Mouse (Mus musculus) CH12F3 (cell line): ENCODE measurements around the gene Polr3g.
"Not testable (repeated sequence)": the region's sequence is repeated elsewhere in the genome, so short reads cannot be mapped to it uniquely, and the experiment has no call there.

ENCODE experiments used
- in situ Hi-C: fragments of 300-500 bp; cut with MboI; formaldehyde crosslinking; loops from 2 replicates; pipeline ENCODE4 v1.14.3; 2020; ENCODE audit warnings: low sequenced_read_pairs

Polr3g gene

GRCm38 (mm10) chr13:81710775-81711545, at the start of gene Polr3g, which contains the start of gene Mblac2:
Gene Polr3g (minus strand): TSS chr13:81711013.
Gene Mblac2 (plus strand): TSS chr13:81711341.
- in situ Hi-C loops: no loop called here

GRCm38 (mm10) chr13:81760379-81760778, 49.6 kb upstream of the Polr3g start:
- in situ Hi-C loops: loop anchor here (10.0 kb wide), 1 partner anchor 326 kb away; no protein-coding TSS in a partner anchor

GRCm38 (mm10) chr13:81757058-81757660, 46.3 kb upstream of the Polr3g start:
- in situ Hi-C loops: no loop called here

- in situ Hi-C loops: no loop called here
Measured at GRCm38 (mm10) chr13:81755324-81755723, 44.5 kb upstream of the Polr3g start.

- in situ Hi-C loops: no loop called here
Measured at GRCm38 (mm10) chr13:81754878-81755277, 44.1 kb upstream of the Polr3g start.

GRCm38 (mm10) chr13:81744092-81744396, 33.2 kb upstream of the Polr3g start:
- in situ Hi-C loops: no loop called here

GRCm38 (mm10) chr13:81743391-81744091, 32.7 kb upstream of the Polr3g start:
- in situ Hi-C loops: no loop called here

GRCm38 (mm10) chr13:81740898-81741297, 30.1 kb upstream of the Polr3g start:
- in situ Hi-C loops: no loop called here

GRCm38 (mm10) chr13:81736606-81737005, 25.8 kb upstream of the Polr3g start:
- in situ Hi-C loops: no loop called here

GRCm38 (mm10) chr13:81730362-81730761, 19.5 kb upstream of the Polr3g start:
- in situ Hi-C loops: no loop called here

- in situ Hi-C loops: no loop called here
Measured at GRCm38 (mm10) chr13:81729102-81729501, 18.3 kb upstream of the Polr3g start.

GRCm38 (mm10) chr13:81728141-81728540, 17.3 kb upstream of the Polr3g start:
- in situ Hi-C loops: not testable (repeated sequence)

- in situ Hi-C loops: no loop called here
Measured at GRCm38 (mm10) chr13:81713896-81714295, 3.1 kb upstream of the Polr3g start.

- in situ Hi-C loops: no loop called here
Measured at GRCm38 (mm10) chr13:81711546-81712371, 946 bp upstream of the Polr3g start.

- in situ Hi-C loops: no loop called here
Measured at GRCm38 (mm10) chr13:81710266-81710665, 547 bp downstream of the Polr3g start.

GRCm38 (mm10) chr13:81709805-81710204, 1.0 kb downstream of the Polr3g start:
- in situ Hi-C loops: no loop called here

- in situ Hi-C loops: no loop called here
Measured at GRCm38 (mm10) chr13:81706311-81706710, 4.5 kb downstream of the Polr3g start.

GRCm38 (mm10) chr13:81703621-81704020, 7.2 kb downstream of the Polr3g start:
- in situ Hi-C loops: no loop called here

GRCm38 (mm10) chr13:81703148-81703547, 7.7 kb downstream of the Polr3g start:
- in situ Hi-C loops: no loop called here

GRCm38 (mm10) chr13:81694446-81694845, 16.4 kb downstream of the Polr3g start:
- in situ Hi-C loops: no loop called here

GRCm38 (mm10) chr13:81691606-81692005, 19.2 kb downstream of the Polr3g start:
- in situ Hi-C loops: no loop called here
